Mouse (Mus musculus): ENCODE results near the gene Ccdc136. TPM values are rescaled to one million over a fixed set of nuclear protein-coding genes. Genes with fewer than 3 reads are reported as not detected.

Gene Ccdc136
- polyA plus RNA-seq, 1 experiment from 2014 or later: 27.2 TPM

DNA sequence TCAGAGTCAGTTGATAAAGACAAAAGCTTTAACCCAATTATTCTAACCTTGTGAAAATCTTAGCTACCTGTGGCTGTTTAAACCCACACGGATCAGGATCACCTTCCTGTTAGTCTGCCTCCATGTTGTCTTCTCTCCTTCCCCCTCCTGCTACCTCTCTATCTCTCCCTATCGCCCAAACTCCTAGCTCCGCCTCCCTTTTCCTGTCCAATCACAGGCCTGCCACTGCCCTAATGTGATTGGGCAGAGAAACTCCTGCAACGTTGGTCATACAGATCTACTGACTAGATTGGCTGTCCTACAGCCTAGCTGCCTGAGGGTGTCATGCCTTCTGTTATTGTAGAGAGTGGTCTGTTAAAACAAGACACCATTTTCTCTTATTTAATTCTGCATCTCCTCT is 53.7 kb downstream of the Ccdc136 start:
- Histone ChIP-seq H3K9ac (replicated peaks) (no peak overlapping the region), H3K27ac (replicated peaks) (no peak overlapping the region), H3K4me3 (no peak overlapping the region), H3K4me1 (no peaks in the 10 kb centered on the region), H3K36me3 (no peaks in the 10 kb centered on the region), H3K4me2 (replicated peaks) (no peak overlapping the region), H3K9me3 (no peaks in the 10 kb centered on the region), H3K27me3 (no peaks in the 10 kb centered on the region)
- 35% methylated on average over 4 of the region's 4 CpGs for WGBS
- ATAC-seq (ENCODE audit: low FRiP score, low read depth): no peak

DNA sequence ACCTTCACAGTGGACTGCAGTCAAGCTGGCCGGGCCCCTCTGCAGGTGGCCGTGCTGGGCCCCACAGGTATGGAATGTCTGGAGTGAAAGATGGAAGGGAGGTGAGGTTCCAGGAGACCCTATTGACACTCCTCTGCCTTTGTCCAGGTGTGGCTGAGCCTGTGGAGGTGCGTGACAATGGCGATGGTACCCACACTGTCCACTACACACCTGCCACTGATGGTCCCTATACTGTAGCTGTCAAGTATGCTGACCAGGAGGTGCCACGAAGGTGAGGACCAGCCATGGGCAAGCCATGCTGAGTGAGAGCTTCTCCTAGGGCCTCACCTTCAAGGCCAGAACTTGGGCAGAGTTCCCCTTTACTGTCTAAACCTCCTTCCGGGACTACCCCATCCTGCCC is 54.6 kb downstream of the Ccdc136 start:
- Histone ChIP-seq H3K27ac (replicated peaks) (no peak overlapping the region), H3K4me1 (no peaks in the 10 kb centered on the region), H3K9ac (replicated peaks) (no peak overlapping the region), H3K36me3 (no peaks in the 10 kb centered on the region), H3K4me3 (no peak overlapping the region), H3K4me2 (replicated peaks) (no peak overlapping the region), H3K27me3 (no peaks in the 10 kb centered on the region), H3K9me3 (no peaks in the 10 kb centered on the region)
- 87% methylated on average over 6 of the region's 6 CpGs for WGBS
- no peak for ATAC-seq (ENCODE audit: low FRiP score, low read depth)

DNA sequence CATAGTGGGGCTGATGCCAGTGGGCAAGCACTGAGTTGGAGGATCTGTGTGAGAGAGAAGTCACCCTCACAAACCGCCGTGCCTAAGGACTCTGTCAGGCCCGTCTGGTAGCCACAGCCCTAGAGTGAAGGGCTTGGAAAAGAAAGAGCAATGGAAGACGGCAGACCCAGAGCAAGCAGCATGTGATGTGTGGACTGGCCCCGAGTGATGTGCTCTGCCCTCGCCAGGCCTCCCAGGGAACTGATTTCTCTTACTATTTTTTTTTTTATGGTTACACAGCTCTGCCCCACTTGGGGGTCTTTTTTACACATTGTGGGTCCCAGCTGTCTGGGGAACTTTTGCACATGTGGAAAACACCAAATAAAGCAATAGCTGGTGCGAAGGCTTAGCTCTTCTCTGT is 65.4 kb downstream of the Ccdc136 start:
- WGBS: 64% methylated on average over 7 of the region's 7 CpGs
- ATAC-seq (ENCODE audit: low FRiP score, low read depth): no peak
- Histone ChIP-seq H3K4me1 (no peaks in the 10 kb centered on the region), H3K4me3 (no peak overlapping the region), H3K27me3 (no peaks in the 10 kb centered on the region), H3K9me3 (no peaks in the 10 kb centered on the region), H3K9ac (replicated peaks) (no peak overlapping the region), H3K27ac (replicated peaks) (no peak overlapping the region), H3K36me3 (no peaks in the 10 kb centered on the region), H3K4me2 (replicated peaks) (no peak overlapping the region)

DNA sequence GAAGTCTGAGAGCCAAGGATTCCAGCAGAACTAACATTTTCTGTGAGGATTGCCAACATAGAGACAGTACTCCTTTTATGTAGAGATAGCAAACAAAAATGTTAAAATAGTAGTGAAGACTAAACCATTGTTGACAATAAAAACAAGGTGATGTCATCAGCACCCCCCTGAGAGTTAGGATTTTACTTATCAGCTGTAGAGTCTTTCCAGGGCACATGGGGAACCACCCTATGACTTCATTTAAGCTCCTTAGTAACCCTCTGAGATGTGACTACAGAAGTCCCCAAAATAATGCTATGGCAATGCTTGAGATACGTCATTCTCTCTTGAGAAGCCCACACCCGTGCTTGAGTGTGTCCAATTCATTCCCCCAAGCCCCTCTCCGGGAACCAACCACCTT is 67.3 kb downstream of the Ccdc136 start:
- Histone ChIP-seq H3K4me3 (no peak overlapping the region), H3K4me2 (replicated peaks) (no peak overlapping the region), H3K27me3 (no peaks in the 10 kb centered on the region), H3K9ac (replicated peaks) (no peak overlapping the region), H3K27ac (replicated peaks) (no peak overlapping the region), H3K36me3 (no peaks in the 10 kb centered on the region), H3K9me3 (no peaks in the 10 kb centered on the region), H3K4me1 (peaks cover 4% of the 10 kb centered on the region)
- WGBS: 90% methylated on average over 3 of the region's 3 CpGs
- ATAC-seq (ENCODE audit: low FRiP score, low read depth): no peak

DNA sequence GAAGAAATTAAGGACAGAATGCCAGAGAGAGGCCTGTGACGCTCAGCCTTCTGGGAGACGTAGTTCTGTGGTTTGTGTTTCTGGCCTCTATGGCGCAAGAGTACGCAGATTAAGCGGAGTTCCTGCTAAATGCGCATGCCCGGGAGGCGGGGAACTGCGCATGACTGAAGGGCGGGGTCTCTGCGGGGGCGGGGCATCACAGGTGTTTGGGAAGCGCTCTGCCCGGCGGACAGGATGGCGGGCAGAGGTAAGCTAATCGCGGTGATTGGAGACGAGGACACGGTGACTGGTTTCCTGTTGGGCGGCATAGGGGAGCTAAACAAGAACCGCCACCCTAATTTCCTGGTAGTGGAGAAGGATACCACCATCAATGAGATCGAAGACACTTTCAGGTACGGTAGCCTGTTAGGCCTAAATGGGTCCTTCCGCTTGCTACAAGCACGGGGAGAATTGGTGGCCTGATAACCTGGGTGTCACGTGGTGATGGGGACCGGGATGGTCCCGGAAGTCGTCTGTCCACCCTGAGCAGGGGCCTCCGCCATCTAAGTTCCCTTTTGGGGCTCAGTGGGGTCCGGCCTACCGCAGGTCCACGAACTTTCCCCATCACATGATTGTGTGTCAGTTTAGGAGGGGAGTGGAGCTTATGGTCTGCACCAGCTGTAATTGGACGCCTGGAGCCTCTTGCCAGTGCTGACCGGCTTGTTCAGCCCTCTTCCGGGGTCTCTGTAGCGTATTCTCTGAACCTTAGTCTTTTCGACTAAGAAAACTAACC is 71.7 kb downstream of the Ccdc136 start, which contains the start of gene Atp6v1f:
Gene Atp6v1f, plus strand, starts transcription at position 136 of the 772 bp plus-strand sequence.
- peak within 1 kb of the TSS; percentile 65 for H3K9ac ChIP-seq (replicated peaks)
- peak within 1 kb of the TSS; percentile 52 for H3K27ac ChIP-seq (replicated peaks)
- under 1% methylated on average over 39 of the region's 39 CpGs for WGBS

DNA sequence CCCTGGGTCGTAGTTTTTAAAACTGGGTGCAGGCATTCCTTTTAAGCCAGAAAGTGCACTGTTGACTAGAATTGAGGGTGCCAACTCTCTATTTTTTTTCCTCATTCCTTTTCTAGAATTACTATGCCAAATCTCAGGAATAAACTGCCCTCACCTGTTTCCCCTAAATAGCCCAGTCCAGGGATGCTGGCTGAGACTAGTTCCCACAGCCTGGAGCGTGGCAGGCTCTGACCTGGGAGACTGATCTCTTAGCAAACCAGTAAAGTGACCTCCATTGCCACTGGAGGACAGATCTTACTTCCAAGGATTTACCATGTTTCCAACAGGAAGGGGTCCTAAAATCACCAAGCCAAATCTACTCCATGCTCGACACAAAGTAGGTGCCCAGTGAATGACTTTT is 72.7 kb downstream of the Ccdc136 start:
- 91% methylated on average over 3 of the region's 3 CpGs for WGBS
- peaks cover 25% of the 10 kb centered on the region for H3K36me3 ChIP-seq
- peaks cover 11% of the 10 kb centered on the region for H3K27me3 ChIP-seq
- H3K4me3 ChIP-seq: peak overlapping the region; percentile 55
- H3K27ac ChIP-seq (replicated peaks): no peak overlapping the region
- no peak overlapping the region for H3K9ac ChIP-seq (replicated peaks)
- H3K4me2 ChIP-seq (replicated peaks): peak overlapping the region; percentile 69
- peaks cover 12% of the 10 kb centered on the region for H3K4me1 ChIP-seq
- no peaks in the 10 kb centered on the region for H3K9me3 ChIP-seq
- ATAC-seq (ENCODE audit: low FRiP score, low read depth): no peak

More for the DNA sequence above, 71.7 kb downstream of the Ccdc136 start, which contains the start of gene Atp6v1f:
- peaks cover 12% of the 10 kb centered on the region for H3K4me1 ChIP-seq
- ATAC-seq (ENCODE audit: low FRiP score, low read depth): peak; percentile 94
- H3K4me2 ChIP-seq (replicated peaks): peak within 1 kb of the TSS; percentile 69
- H3K27me3 ChIP-seq: peaks cover 2% of the 10 kb centered on the region
- no peaks in the 10 kb centered on the region for H3K9me3 ChIP-seq
- peak within 1 kb of the TSS; percentile 55 for H3K4me3 ChIP-seq
- H3K36me3 ChIP-seq: peaks cover 25% of the 10 kb centered on the region

DNA sequence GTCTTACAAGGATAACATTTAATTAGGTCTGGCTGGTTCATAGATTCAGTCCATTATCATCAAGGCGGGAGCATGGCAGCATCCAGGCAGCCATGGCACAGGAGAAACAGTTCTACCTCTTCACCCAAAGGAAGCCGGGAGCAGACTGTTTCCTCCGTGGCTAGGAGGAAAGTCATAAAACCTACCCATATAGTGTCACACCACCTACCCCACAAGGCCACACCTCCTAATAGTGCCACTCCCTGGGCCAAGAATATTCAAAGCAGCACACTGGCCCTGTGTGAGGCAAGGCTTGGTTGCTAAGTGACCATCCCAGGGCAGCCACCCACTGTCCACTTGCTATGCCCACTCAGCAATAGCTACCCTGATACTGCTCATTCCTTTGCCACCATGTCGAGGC is 75.0 kb downstream of the Ccdc136 start, which contains the start of gene Atp6v1fnb:
Gene Atp6v1fnb, plus strand, starts transcription at position 301 of the 400 bp plus-strand sequence.
- WGBS: 92% methylated on average over 4 of the region's 4 CpGs
- ATAC-seq (ENCODE audit: low FRiP score, low read depth): no peak
- no peak within 1 kb of the TSS for H3K9ac ChIP-seq (replicated peaks)
- H3K9me3 ChIP-seq: no peaks in the 10 kb centered on the region
- H3K36me3 ChIP-seq: peaks cover 25% of the 10 kb centered on the region
- H3K27me3 ChIP-seq: peaks cover 25% of the 10 kb centered on the region
- H3K27ac ChIP-seq (replicated peaks): no peak within 1 kb of the TSS
- H3K4me1 ChIP-seq: peaks cover 12% of the 10 kb centered on the region
- no peak within 1 kb of the TSS for H3K4me3 ChIP-seq
- no peak within 1 kb of the TSS for H3K4me2 ChIP-seq (replicated peaks)

DNA sequence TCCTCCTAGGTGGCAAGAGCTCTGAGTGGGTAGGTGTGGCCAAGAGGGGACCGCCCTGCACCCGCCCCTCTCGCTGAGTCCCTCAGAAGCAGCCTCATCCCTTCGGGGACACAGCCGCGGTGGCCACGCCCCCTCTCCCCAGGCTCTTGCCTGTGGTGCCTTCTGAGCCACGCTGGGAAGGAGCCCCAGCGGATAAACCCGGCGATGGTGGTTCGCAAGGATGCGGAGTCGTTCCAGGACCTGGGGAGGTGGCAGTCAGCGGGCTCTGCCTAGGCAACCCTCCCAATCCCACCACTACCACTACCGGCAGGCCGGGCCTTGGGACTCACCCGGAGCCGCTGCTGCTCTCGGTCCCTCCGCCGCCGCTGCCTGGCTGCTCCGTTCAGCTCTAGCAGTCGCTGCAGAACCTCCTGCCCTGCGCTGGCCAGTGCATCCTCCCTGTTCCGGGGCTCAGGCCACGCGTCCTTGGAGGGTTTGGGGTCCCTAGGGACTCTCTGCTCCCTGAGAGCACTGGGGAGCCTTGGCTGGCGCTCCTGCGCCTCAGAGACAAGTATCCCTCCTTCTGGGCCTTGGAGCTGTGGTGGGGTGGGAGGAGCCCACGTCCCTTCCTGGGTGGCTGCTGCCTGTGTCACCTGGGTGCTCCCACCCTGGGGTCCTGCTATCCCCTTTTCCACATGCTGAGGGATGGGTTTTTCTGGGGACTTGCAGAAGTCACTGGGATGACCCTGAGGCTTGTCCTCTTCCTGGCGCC is 78.0 kb downstream of the Ccdc136 start:
- Histone ChIP-seq H3K36me3 (peaks cover 25% of the 10 kb centered on the region), H3K27me3 (peaks cover 38% of the 10 kb centered on the region), H3K9ac (replicated peaks) (peak overlapping the region; percentile 53), H3K4me2 (replicated peaks) (peak overlapping the region; percentile 59), H3K27ac (replicated peaks) (no peak overlapping the region), H3K4me3 (peak overlapping the region; percentile 40), H3K4me1 (peaks cover under 1% of the 10 kb centered on the region), H3K9me3 (no peaks in the 10 kb centered on the region)
- peak; percentile 92 for ATAC-seq (ENCODE audit: low FRiP score, low read depth)
- WGBS: 3% methylated on average over 30 of the region's 33 CpGs

DNA sequence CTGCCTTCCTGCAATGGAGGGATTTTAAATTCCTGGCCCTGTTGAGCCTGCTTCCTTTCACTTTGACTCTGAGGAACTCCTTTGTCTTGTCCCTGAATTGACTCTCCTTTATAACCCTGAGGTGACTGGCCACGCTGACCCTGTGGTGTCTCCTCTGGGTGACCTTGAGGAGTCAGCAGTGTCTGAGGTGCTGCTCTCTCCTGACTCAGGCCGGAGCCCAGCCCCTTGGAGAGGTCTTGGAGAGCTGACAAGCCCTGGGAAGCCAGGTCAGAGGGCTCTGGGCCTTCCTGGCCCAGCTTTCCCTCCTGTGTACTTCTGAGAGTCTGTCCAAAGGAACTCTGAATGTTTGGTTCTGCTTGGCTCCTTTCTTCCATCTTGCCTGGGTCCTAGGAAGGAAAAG is 78.6 kb downstream of the Ccdc136 start:
- no peaks in the 10 kb centered on the region; the same call in 1 of the 2 replicates for H3K4me1 ChIP-seq
- no peak overlapping the region for H3K9ac ChIP-seq (replicated peaks)
- H3K4me2 ChIP-seq (replicated peaks): no peak overlapping the region
- H3K4me3 ChIP-seq: no peak overlapping the region
- WGBS: 61% methylated on average over 2 of the region's 2 CpGs
- peaks cover 38% of the 10 kb centered on the region for H3K27me3 ChIP-seq
- H3K9me3 ChIP-seq: no peaks in the 10 kb centered on the region
- H3K36me3 ChIP-seq: peaks cover 24% of the 10 kb centered on the region
- ATAC-seq (ENCODE audit: low FRiP score, low read depth): no peak
- H3K27ac ChIP-seq (replicated peaks): no peak overlapping the region

Small RNAs within 50 kb of the gene (microRNA-seq; reads per million reads assigned to microRNA genes)
- gene Gm26220: 0.93 reads per million
- not detected for gene Gm44354

Other genes starting within 250 kb of the Ccdc136 start
- gene Rbm28, start 231.3 kb upstream of the Ccdc136 start, polyA plus RNA-seq (2016; fragmentation: Nextera tagmentation; extraction: Ambion mirVana): 59.7 and 62.5 TPM in 2 replicates
- 1.3 and 1.6 TPM in 2 replicates for gene Prrt4, start 216.7 kb upstream of the Ccdc136 start, polyA plus RNA-seq (2016; fragmentation: Nextera tagmentation; extraction: Ambion mirVana)
- 50.2 and 51.6 TPM in 2 replicates for gene Impdh1, start 179.9 kb upstream of the Ccdc136 start, polyA plus RNA-seq (2016; fragmentation: Nextera tagmentation; extraction: Ambion mirVana)
- gene Hilpda, start 123.8 kb upstream of the Ccdc136 start, polyA plus RNA-seq (2016; fragmentation: Nextera tagmentation; extraction: Ambion mirVana): 29.7 and 31.0 TPM in 2 replicates
- 0.60 and 1.2 TPM in 2 replicates for gene Fam71f2, start 116.7 kb upstream of the Ccdc136 start, polyA plus RNA-seq (2016; fragmentation: Nextera tagmentation; extraction: Ambion mirVana)
- gene Fam71f1, start 77.2 kb upstream of the Ccdc136 start, polyA plus RNA-seq (2016; fragmentation: Nextera tagmentation; extraction: Ambion mirVana): not detected in 2 replicates
- gene Calu, start 48.2 kb upstream of the Ccdc136 start, polyA plus RNA-seq (2016; fragmentation: Nextera tagmentation; extraction: Ambion mirVana): 204 and 225 TPM in 2 replicates
- 0.13 and 0.35 TPM in 2 replicates for gene Opn1sw, start 7.8 kb upstream of the Ccdc136 start, polyA plus RNA-seq (2016; fragmentation: Nextera tagmentation; extraction: Ambion mirVana)
- 5.4 and 6.3 TPM in 2 replicates for gene Flnc, start 36.9 kb downstream of the Ccdc136 start, polyA plus RNA-seq (2016; fragmentation: Nextera tagmentation; extraction: Ambion mirVana)
- gene Atp6v1f, start 71.4 kb downstream of the Ccdc136 start, polyA plus RNA-seq (2016; fragmentation: Nextera tagmentation; extraction: Ambion mirVana): 210 and 211 TPM in 2 replicates
- not detected in 2 replicates for gene Atp6v1fnb, start 75.1 kb downstream of the Ccdc136 start, polyA plus RNA-seq (2016; fragmentation: Nextera tagmentation; extraction: Ambion mirVana)
- 13.7 and 17.2 TPM in 2 replicates for gene Kcp, start 111.6 kb downstream of the Ccdc136 start, polyA plus RNA-seq (2016; fragmentation: Nextera tagmentation; extraction: Ambion mirVana)
- gene Irf5, start 130.3 kb downstream of the Ccdc136 start, polyA plus RNA-seq (2016; fragmentation: Nextera tagmentation; extraction: Ambion mirVana): 1.5 and 2.7 TPM in 2 replicates
- gene Tnpo3, start 213.6 kb downstream of the Ccdc136 start, polyA plus RNA-seq (2016; fragmentation: Nextera tagmentation; extraction: Ambion mirVana): 116 TPM in 2 replicates